Mouse (Mus musculus): Measurements from ENCODE around the gene Col24a1.

DNA sequence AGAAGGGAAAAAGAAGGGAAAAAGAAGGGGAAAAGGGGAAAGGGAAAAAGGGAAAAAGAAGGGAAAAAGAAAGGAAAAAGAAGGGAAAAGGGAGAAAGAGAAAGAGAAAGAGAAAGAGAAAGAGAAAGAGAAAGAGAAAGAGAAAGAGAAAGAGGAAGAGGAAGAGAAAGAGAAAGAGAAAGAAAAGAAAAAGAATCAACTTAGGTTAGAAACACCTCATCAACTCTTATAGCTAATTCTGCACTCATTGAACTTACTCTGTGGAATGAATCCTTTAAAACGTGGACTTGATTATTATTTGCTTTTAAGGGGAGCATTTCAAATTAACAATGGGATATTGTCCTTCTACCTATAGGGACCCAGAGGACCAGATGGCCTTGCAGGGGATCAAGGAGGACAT lies 148.7 kb downstream of the Col24a1 start:
- TF ChIP-seq CTCF (IDR thresholded peaks at IDR 0.05; ENCODE audit: insufficient read depth, low read depth, low read length) (no peak), POLR2A (IDR thresholded peaks at IDR 0.05; ENCODE audit: insufficient read depth, low read depth, low read length) (no peak)
